In genomic region chr19:25206969-25207368, GRCm38 (mm10) we compare ENCODE assay signal across 21 mouse cellular contexts. TPM values are rescaled to one million over a fixed set of nuclear protein-coding genes. Genes with fewer than 3 reads are reported as not detected.
DNase-seq lines count a peak whose midpoint lies in the region; TF ChIP-seq lines count a peak whose summit lies in the region.
"Had no signal": no experiment of that assay in that cellular context is flagged by ENCODE, and none has a peak within 500 bp of the region (broad histone marks: within the 10 kb centered on the region; RNA-seq: fewer than 3 reads in every experiment).

No protein-coding gene starts in this region.

- H3K4me1 ChIP-seq in E14TG2a.4 (replicated peaks; ENCODE audit: low read depth, low read length): peaks cover 48% of the 10 kb centered on the region
- peaks cover 35% of the 10 kb centered on the region for H3K4me1 ChIP-seq in limb, embryonic 10.5 days
- H3K4me1 ChIP-seq: megakaryocyte, embryonic 14.5 days had no signal

- 64% methylated on average over 12 of the region's 12 CpGs for WGBS in limb, embryonic 10.5 days

- no peak for TF ChIP-seq CTCF in E14TG2a.4 (conservative IDR thresholded peaks at IDR 0.05; ENCODE audit: low read length)

- peak; percentile 62 for DNase-seq in kidney, adult 11 months
- DNase-seq in kidney, postnatal 4 days: no peak
- peak; percentile 41 for DNase-seq in kidney, adult 9 months
- DNase-seq in limb, embryonic 10.5 days (ENCODE audit: low spot score): no peak
- DNase-seq in spleen, postnatal 36 days (ENCODE audit: low spot score in 2 of 2): no peak
- DNase-seq in gastrocnemius, adult 18-20 months (ENCODE audit: low spot score): no peak
- DNase-seq: cerebellum, adult 11-12 months; cerebellum, postnatal 10 days; gastrocnemius, postnatal 14 days; layer of hippocampus, postnatal 36 days; lung, embryonic 14.5 days; midbrain, embryonic 14.5 days; retina, postnatal 1 day; thymus, postnatal 14 days had no signal

- H3K4me3 ChIP-seq in E14TG2a.4 (replicated peaks; ENCODE audit: low read length): peak overlapping the region; percentile 61
- no peak overlapping the region for H3K4me3 ChIP-seq in limb, embryonic 10.5 days
- H3K4me3 ChIP-seq: hindbrain, embryonic 15.5 days; limb, embryonic 15.5 days; megakaryocyte, embryonic 14.5 days; neural tube, embryonic 13.5 days had no signal

- no peaks in the 10 kb centered on the region for H3K9me3 ChIP-seq in E14TG2a.4 (ENCODE audit: low read length)
- no peaks in the 10 kb centered on the region for H3K9me3 ChIP-seq in limb, embryonic 10.5 days (replicated peaks)
- H3K9me3 ChIP-seq: embryonic facial prominence, embryonic 10.5 days; hindbrain, embryonic 15.5 days; limb, embryonic 15.5 days; megakaryocyte, embryonic 14.5 days; neural tube, embryonic 13.5 days had no signal

- no peaks in the 10 kb centered on the region for H3K36me3 ChIP-seq in E14TG2a.4 (ENCODE audit: insufficient read depth, low read length)
- no peaks in the 10 kb centered on the region for H3K36me3 ChIP-seq in limb, embryonic 10.5 days
- H3K36me3 ChIP-seq: embryonic facial prominence, embryonic 10.5 days; hindbrain, embryonic 15.5 days; limb, embryonic 15.5 days; neural tube, embryonic 13.5 days had no signal

- H3K27ac ChIP-seq in limb, embryonic 10.5 days: 0 out of 2 replicates have a peak overlapping the region, but pooled peaks have one; percentile 57
- H3K27ac ChIP-seq: hindbrain, embryonic 15.5 days; limb, embryonic 15.5 days; liver, embryonic 14.5 days; neural tube, embryonic 13.5 days had no signal

- peaks cover 18% of the 10 kb centered on the region for H3K27me3 ChIP-seq in E14TG2a.4 (ENCODE audit: insufficient read depth, low read length)
- H3K27me3 ChIP-seq in limb, embryonic 10.5 days (ENCODE audit: low read depth, poor library complexity, severe bottlenecking): no peaks in the 10 kb centered on the region
- H3K27me3 ChIP-seq: hindbrain, embryonic 15.5 days had no signal

RNA-seq across cellular contexts. Expression of gene Kank1, which starts 29.8 kb away (rescaled TPM):
- 16.9 and 33.7 TPM in 2 replicates for polyA plus RNA-seq in limb, embryonic 10.5 days (2016; fragmentation: Nextera tagmentation; extraction: Ambion mirVana)
- total RNA-seq in gastrocnemius, adult 18-20 months (2021): 10 to 100 TPM; 21.8 to 25.8 TPM

Comparison
In these comparisons a context has a peak if more than half of its experiments do, and no peak if none do; other contexts are left out.
1. DNase-seq: peak in kidney, adult 11 months (single experiment) and kidney, adult 9 months (single experiment); none in kidney, postnatal 4 days (0 of 2), limb, embryonic 10.5 days (single experiment), spleen, postnatal 36 days (0 of 2) and gastrocnemius, adult 18-20 months (single experiment).